Mouse (Mus musculus) left cerebral cortex, adult 9 months (tissue): Measurements from ENCODE around the gene Nup205.

ENCODE experiments used
- DNase-seq, 2 experiments: peaks; one replicate each; pipeline ENCODE4 v3.0.0; 2022; ENCODE audit warnings: low spot score in 2 of 2

Gene Nup205

DNA sequence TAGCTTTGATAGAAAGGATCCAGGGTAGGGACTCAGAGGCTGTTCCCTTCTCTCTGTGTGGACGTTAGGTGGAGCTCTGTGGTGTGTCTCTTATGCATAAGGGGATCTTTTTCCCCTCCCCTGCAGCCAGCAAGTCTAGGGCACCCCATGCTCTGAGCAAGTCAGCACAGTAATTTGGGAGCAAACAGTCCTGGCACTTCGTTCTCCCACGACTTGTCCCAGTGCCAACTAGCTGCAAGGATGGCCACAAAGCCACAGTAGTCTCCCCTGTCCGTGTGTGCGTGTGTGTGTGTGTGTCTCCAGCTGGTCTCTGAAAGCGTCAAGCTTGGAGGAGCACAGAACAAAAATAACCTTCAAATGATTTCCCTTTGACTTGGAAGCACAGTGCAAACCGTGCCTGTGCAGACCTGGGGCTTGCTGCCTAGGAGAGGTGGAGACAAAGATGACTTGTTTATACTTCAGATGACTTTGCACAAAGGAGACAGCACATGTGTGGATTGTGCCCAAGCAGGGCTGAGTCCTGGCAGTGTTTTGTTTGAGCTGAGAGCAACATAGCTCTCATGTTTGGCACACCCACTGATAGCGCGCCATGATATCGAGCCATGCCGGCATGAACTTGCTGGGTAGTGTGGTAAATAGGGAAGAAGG is 111.0 kb downstream of the Nup205 start:
- peak in 1 of 2 experiments; percentile 39 for DNase-seq

DNA sequence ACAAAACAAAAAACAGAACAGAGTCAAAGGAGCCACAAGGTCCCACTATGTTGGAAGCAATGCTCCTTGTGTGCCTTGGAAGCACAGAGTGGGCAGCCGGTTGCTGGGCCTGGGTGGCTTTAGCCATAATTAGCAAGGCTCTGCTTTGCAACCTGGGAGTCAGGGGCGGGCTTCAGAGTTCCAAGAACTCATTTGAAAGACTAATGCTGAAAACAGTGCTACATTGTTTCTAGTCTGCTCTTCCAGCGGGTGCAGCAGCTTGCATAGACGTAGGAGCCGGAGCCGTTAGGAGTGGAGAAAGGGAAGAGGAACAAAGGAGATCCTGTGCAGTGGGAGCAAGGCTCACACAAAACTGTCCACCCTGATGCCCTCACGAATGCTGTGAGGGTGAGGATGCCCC is 111.7 kb downstream of the Nup205 start:
- no peak for DNase-seq

DNA sequence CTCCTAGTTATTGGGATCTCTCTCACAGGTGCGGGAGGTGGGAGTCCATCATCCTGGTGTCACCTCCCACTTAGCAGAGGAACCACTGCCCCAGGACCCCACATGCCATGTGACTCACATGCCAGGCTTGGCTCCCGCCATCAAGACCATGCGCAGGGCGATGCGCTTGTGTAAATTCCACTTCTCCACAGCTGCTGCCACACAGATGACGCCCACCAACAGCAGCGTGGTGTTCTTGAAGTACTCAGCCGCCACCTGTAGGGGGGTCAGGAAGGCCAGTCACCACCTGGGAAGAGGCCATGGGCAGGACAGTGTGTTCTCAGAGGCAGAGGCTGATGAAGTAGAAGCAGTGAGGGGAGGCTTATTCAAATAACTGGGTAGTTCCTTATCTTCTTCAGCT is 112.5 kb downstream of the Nup205 start:
- no peak for DNase-seq

DNA sequence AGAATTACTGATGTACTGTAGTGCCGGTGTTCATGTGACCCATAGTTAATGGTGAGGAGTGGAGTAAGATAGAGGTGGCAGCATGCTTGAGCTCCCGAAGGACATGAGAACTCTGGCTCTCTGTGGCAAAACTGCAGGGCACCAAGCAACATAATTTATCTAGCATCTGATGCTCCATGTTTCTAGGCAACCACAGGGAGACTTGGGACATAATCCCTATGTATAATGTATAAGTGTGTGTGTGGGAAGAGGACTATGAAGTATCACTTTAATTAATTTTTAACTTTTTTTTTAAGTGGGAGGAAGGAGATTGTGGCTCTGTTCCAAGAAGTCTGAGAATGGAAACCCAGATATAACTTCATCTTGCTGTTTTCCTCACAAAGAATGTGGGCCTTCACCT is 117.7 kb downstream of the Nup205 start:
- no peak for DNase-seq

GRCm38 (mm10) chr6:35297001-35297400 is 119.8 kb downstream of the Nup205 start:
- DNase-seq = peak in 1 of 2 experiments; percentile 18
